Mouse (Mus musculus): ENCODE results near the gene Gm16429. TPM values are rescaled to one million over a fixed set of nuclear protein-coding genes. Genes with fewer than 3 reads are reported as not detected.
"Not testable (repeated sequence)": the region's sequence is repeated elsewhere in the genome, so short reads cannot be mapped to it uniquely, and the experiment has no call there.

The Gm16429 gene
- total RNA-seq (2022): not detected

DNA sequence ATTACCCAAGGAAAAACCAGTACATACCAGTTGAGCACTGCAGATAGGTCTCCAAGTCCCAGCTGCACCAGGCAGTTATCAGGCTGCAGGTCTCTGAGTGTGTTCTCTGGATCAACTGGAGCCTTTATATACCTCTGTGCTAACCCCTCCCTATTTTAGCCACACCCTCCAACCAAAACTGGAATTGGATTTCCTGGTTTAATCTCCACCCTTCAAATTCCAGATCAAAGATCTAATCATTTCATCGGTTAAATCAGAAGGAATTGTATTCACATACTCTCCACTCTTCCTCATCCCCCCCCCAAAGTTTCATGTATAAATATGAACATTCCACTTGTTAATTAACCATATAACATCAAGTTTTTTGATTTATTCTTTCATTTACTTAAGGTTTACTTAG lies at the start of gene Gm16429:
Gm16429 (minus strand) TSS at position 101 of the 400 bp plus-strand sequence.
- DNase-seq (ENCODE audit: low spot score): not testable (repeated sequence)

Other genes starting within 250 kb of the Gm16429 start
- gene Gm7792, start 85.3 kb downstream of the Gm16429 start, total RNA-seq (2022): not detected
- not detected for gene BC061212, start 141.5 kb upstream of the Gm16429 start, total RNA-seq (2022)
- gene Gm6351, start 147.3 kb upstream of the Gm16429 start, total RNA-seq (2022): not detected